Mouse (Mus musculus) WW6 (cell line): Measurements from ENCODE around the gene Atp23.

Experiments used
- DNase-seq: peaks from one replicate; pipeline ENCODE4 v3.0.0-alpha.2; 2013; ENCODE audit warnings: low read depth, low spot score

Gene Atp23

GRCm38 (mm10) chr10:126900821-126901487 lies at the start of gene Atp23:
Atp23 (minus strand) TSS chr10:126901355.
- DNase-seq, result peak; percentile 58

- no peak for DNase-seq
These were observed 49.4 kb upstream of the Atp23 start for GRCm38 (mm10) chr10:126950572-126950971.

- no peak for DNase-seq
These were observed 48.7 kb upstream of the Atp23 start for GRCm38 (mm10) chr10:126949824-126950223.

GRCm38 (mm10) chr10:126945531-126945930 lies 44.4 kb upstream of the Atp23 start:
- no peak for DNase-seq

GRCm38 (mm10) chr10:126940949-126941348 lies 39.8 kb upstream of the Atp23 start:
- no peak for DNase-seq

- DNase-seq, result no peak
These were observed 34.6 kb upstream of the Atp23 start for GRCm38 (mm10) chr10:126935556-126936381.

- DNase-seq, result no peak
These were observed 34.0 kb upstream of the Atp23 start for GRCm38 (mm10) chr10:126935121-126935520.

- DNase-seq, result no peak
These were observed 33.4 kb upstream of the Atp23 start for GRCm38 (mm10) chr10:126934561-126934960.

GRCm38 (mm10) chr10:126931760-126932139 lies 30.6 kb upstream of the Atp23 start:
- DNase-seq, result no peak

- DNase-seq, result no peak
These were observed 30.1 kb upstream of the Atp23 start for GRCm38 (mm10) chr10:126931123-126931759.

- no peak for DNase-seq
These were observed 29.3 kb upstream of the Atp23 start for GRCm38 (mm10) chr10:126930270-126931121.

- DNase-seq, result no peak
These were observed 28.4 kb upstream of the Atp23 start for GRCm38 (mm10) chr10:126929543-126929942.

- no peak for DNase-seq
These were observed 27.7 kb upstream of the Atp23 start for GRCm38 (mm10) chr10:126928819-126929206.

- DNase-seq, result peak; percentile 49
These were observed 27.1 kb upstream of the Atp23 start for GRCm38 (mm10) chr10:126928011-126928818.

GRCm38 (mm10) chr10:126927101-126927961 lies 26.2 kb upstream of the Atp23 start:
- DNase-seq, result no peak

GRCm38 (mm10) chr10:126925391-126925790 lies 24.2 kb upstream of the Atp23 start:
- no peak for DNase-seq

- DNase-seq, result no peak
These were observed 22.9 kb upstream of the Atp23 start for GRCm38 (mm10) chr10:126924087-126924486.

- no peak for DNase-seq
These were observed 19.1 kb upstream of the Atp23 start for GRCm38 (mm10) chr10:126920220-126920619.

- peak; percentile 81 for DNase-seq
These were observed 17.9 kb upstream of the Atp23 start for GRCm38 (mm10) chr10:126919067-126919466.

- DNase-seq, result no peak
These were observed 13.1 kb upstream of the Atp23 start for GRCm38 (mm10) chr10:126914288-126914687.
